Mouse (Mus musculus) ES-Bruce4 (cell line): ENCODE results near the gene Art3. TPM values are rescaled to one million over a fixed set of nuclear protein-coding genes. Genes with fewer than 3 reads are reported as not detected.

Experiments
- H3K27ac ChIP-seq: 2 replicates; pipeline ENCODE4 v1.5.1; 2012; ENCODE audit warnings: low read length, inconsistent platforms; ENCODE audit not compliant: insufficient read depth
- H3K27me3 ChIP-seq: 2 replicates; pipeline ENCODE4 v1.6.1; 2012; ENCODE audit warnings: mild to moderate bottlenecking, low read length, inconsistent platforms; ENCODE audit not compliant: control insufficient read depth, poor library complexity, insufficient read depth, severe bottlenecking
- H3K36me3 ChIP-seq: 2 replicates; pipeline ENCODE4 v1.6.1; 2012; ENCODE audit warnings: inconsistent platforms, mild to moderate bottlenecking, low read length, moderate library complexity; ENCODE audit not compliant: control insufficient read depth, poor library complexity, insufficient read depth, severe bottlenecking
- H3K4me1 ChIP-seq: one replicate; pipeline ENCODE4 v1.8.1; 2011; ENCODE audit warnings: low read length; ENCODE audit not compliant: control insufficient read depth, insufficient read depth
- H3K4me3 ChIP-seq: 2 replicates; pipeline ENCODE4 v1.5.1; 2011; ENCODE audit warnings: low read depth, mild to moderate bottlenecking, low read length
- H3K9ac ChIP-seq: 2 replicates; pipeline ENCODE4 v1.6.1; 2012; ENCODE audit warnings: low read depth, mild to moderate bottlenecking, inconsistent platforms; ENCODE audit not compliant: poor library complexity, severe bottlenecking
- H3K9me3 ChIP-seq: replicated peaks from 2 replicates; pipeline ENCODE4 v1.6.1; 2012; ENCODE audit warnings: mild to moderate bottlenecking, low read length, inconsistent platforms; ENCODE audit not compliant: control insufficient read depth, poor library complexity, insufficient read depth, severe bottlenecking
- CTCF ChIP-seq: IDR thresholded peaks from one replicate; pipeline ENCODE4 v1.8.1; 2011; ENCODE audit warnings: low read depth, low read length
- EP300 ChIP-seq: IDR thresholded peaks from 2 replicates; pipeline ENCODE4 v1.6.1; 2011; ENCODE audit warnings: low read depth, low read length; ENCODE audit not compliant: insufficient read depth
- POLR2A ChIP-seq: IDR thresholded peaks from one replicate; pipeline ENCODE4 v1.8.1; 2011; ENCODE audit warnings: low read length; ENCODE audit not compliant: insufficient read depth
- polyA plus RNA-seq: library from polyadenylated mRNA; stranded (reverse); fragments of >200 nt; gene quantifications from 2 replicates; pipeline ENCODE4 v1.2.4, GENCODE M21; 2011; ENCODE audit warnings: low read depth; ENCODE audit not compliant: missing spikeins, insufficient read depth, insufficient read length

The Art3 gene
- polyA plus RNA-seq, 1 experiment: not detected

- Histone ChIP-seq H3K4me1 (no peaks in the 10 kb centered on the region), H3K36me3 (no peaks in the 10 kb centered on the region), H3K27me3 (no peaks in the 10 kb centered on the region), H3K4me3 (no peak within 1 kb of the TSS), H3K27ac (no peak within 1 kb of the TSS), H3K9ac (no peak within 1 kb of the TSS), H3K9me3 (no peaks in the 10 kb centered on the region)
- TF ChIP-seq EP300: no peak
- no peak for TF ChIP-seq CTCF
- no peak for TF ChIP-seq POLR2A
These were observed 3.7 kb upstream of the Art3 start, which contains the start of gene Cxcl9 for GRCm38 (mm10) chr5:92327929-92328328. Gene Cxcl9 (minus strand): TSS chr5:92328079.

GRCm38 (mm10) chr5:92331122-92331521 is 505 bp upstream of the Art3 start:
- H3K9me3 ChIP-seq: no peaks in the 10 kb centered on the region
- TF ChIP-seq POLR2A (no peak), CTCF (no peak), EP300 (no peak)
- no peak overlapping the region for H3K27ac ChIP-seq
- H3K4me3 ChIP-seq: no peak overlapping the region
- H3K9ac ChIP-seq: no peak overlapping the region
- no peaks in the 10 kb centered on the region for H3K27me3 ChIP-seq
- H3K36me3 ChIP-seq: no peaks in the 10 kb centered on the region
- H3K4me1 ChIP-seq: no peaks in the 10 kb centered on the region

- H3K27me3 ChIP-seq: no peaks in the 10 kb centered on the region
- TF ChIP-seq CTCF: no peak
- TF ChIP-seq EP300: no peak
- TF ChIP-seq POLR2A: no peak
These were observed 773 bp downstream of the Art3 start for GRCm38 (mm10) chr5:92332359-92332840.

DNA sequence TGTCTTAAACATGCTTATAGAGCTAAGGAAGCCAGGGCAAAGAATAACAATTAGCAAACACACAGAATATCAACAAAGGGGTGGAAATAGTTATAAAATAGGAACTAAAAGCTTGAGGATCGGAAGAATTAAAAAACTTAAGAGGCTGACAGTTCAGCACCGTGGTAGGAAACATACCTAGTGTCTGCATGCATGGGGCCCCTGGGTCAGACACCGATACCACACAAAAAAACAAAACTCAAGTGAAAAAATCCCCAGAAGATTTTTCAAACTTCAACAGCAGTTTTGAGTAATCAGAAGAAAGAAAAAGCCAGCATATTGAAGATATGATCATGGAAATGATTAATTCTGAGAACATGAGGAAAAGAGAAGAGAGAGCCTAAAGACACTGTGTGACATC is 5.1 kb downstream of the Art3 start:
- Histone ChIP-seq H3K36me3 (no peaks in the 10 kb centered on the region), H3K9ac (no peak overlapping the region), H3K4me1 (no peaks in the 10 kb centered on the region), H3K9me3 (no peaks in the 10 kb centered on the region), H3K27me3 (no peaks in the 10 kb centered on the region), H3K27ac (no peak overlapping the region), H3K4me3 (no peak overlapping the region)
- TF ChIP-seq POLR2A (no peak), CTCF (no peak), EP300 (no peak)

More at GRCm38 (mm10) chr5:92332359-92332840, 773 bp downstream of the Art3 start:
- Histone ChIP-seq H3K36me3 (no peaks in the 10 kb centered on the region), H3K9me3 (no peaks in the 10 kb centered on the region), H3K4me3 (no peak overlapping the region), H3K27ac (no peak overlapping the region), H3K9ac (no peak overlapping the region), H3K4me1 (no peaks in the 10 kb centered on the region)

GRCm38 (mm10) chr5:92340606-92341005 is 9.0 kb downstream of the Art3 start:
- Histone ChIP-seq H3K4me1 (no peaks in the 10 kb centered on the region), H3K27me3 (no peaks in the 10 kb centered on the region), H3K9me3 (no peaks in the 10 kb centered on the region), H3K9ac (no peak overlapping the region), H3K36me3 (no peaks in the 10 kb centered on the region), H3K27ac (no peak overlapping the region), H3K4me3 (no peak overlapping the region)
- no peak for TF ChIP-seq POLR2A
- no peak for TF ChIP-seq EP300
- no peak for TF ChIP-seq CTCF

DNA sequence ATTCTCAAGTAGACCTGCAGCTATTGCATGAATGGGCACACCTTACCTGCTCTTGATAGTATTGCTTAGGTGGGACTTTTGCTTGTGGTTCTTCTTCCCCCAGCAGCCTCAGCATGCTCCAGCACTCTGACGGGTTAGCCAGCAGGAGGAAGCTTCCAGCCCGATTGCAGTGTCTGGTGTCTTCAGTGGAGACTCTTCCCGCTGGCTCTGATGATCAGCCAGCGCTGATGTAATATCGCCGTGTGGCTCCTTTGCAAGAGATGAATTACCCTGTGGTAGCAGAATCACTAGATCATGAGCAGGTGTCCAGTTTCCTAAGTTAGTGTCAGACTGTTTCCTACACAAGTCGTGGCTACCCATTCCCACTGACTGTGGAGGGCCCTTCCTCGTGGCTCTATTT is 13.4 kb downstream of the Art3 start:
- no peak overlapping the region for H3K27ac ChIP-seq
- no peak for TF ChIP-seq POLR2A
- TF ChIP-seq CTCF: no peak
- TF ChIP-seq EP300: no peak

More for the DNA sequence above, 13.4 kb downstream of the Art3 start:
- H3K9ac ChIP-seq: no peak overlapping the region
- H3K4me1 ChIP-seq: no peaks in the 10 kb centered on the region
- no peaks in the 10 kb centered on the region for H3K27me3 ChIP-seq
- no peak overlapping the region for H3K4me3 ChIP-seq
- no peaks in the 10 kb centered on the region for H3K36me3 ChIP-seq
- H3K9me3 ChIP-seq: no peaks in the 10 kb centered on the region
